Mouse (Mus musculus) lung, postnatal 0 days (tissue): ENCODE data around the gene Ahnak2. TPM values are rescaled to one million over a fixed set of nuclear protein-coding genes. Genes with fewer than 3 reads are reported as not detected.
A peak's percentile ranks its signal among the peaks of the same experiment; 100 is the strongest.

Experiments
- ATAC-seq: fragments of 200-750 bp; cut with Nextera tagmentation; 2 replicates; pipeline ENCODE4 v1.8.0; 2017; ENCODE audit warnings: moderate library complexity
- DNase-seq: peaks from one replicate; pipeline ENCODE4 v3.0.0-alpha.2; 2016; ENCODE audit warnings: low spot score
- H3K27ac ChIP-seq: fragments of 300-500 bp; sonication (generic); 2 replicates; pipeline ENCODE4 v1.5.1; 2014; ENCODE audit warnings: antibody characterized with exemption, mild to moderate bottlenecking, low read length, mixed read lengths
- H3K27me3 ChIP-seq: fragments of 300-500 bp; sonication (generic); replicated peaks from 2 replicates; pipeline ENCODE4 v1.6.1; 2014; ENCODE audit warnings: low read length, mixed read lengths; ENCODE audit not compliant: insufficient read depth
- H3K36me3 ChIP-seq: fragments of 300-500 bp; sonication (generic); 2 replicates; pipeline ENCODE4 v1.6.1; 2014; ENCODE audit warnings: low read length, mixed read lengths; ENCODE audit not compliant: insufficient read depth
- H3K4me1 ChIP-seq: fragments of 300-500 bp; sonication (generic); 2 replicates; pipeline ENCODE4 v1.6.1; 2014; ENCODE audit warnings: antibody characterized with exemption, low read depth, low read length, mixed read lengths; ENCODE audit not compliant: insufficient read depth
- H3K4me2 ChIP-seq: fragments of 300-500 bp; sonication (generic); replicated peaks from 2 replicates; pipeline ENCODE4 v1.6.1; 2014; ENCODE audit warnings: low read depth, mild to moderate bottlenecking, low read length, moderate library complexity, mixed read lengths
- H3K4me3 ChIP-seq: fragments of 300-500 bp; sonication (generic); 2 replicates; pipeline ENCODE4 v1.5.1; 2014; ENCODE audit warnings: low read depth, low read length
- H3K9ac ChIP-seq: fragments of 300-500 bp; sonication (generic); replicated peaks from 2 replicates; pipeline ENCODE4 v1.6.1; 2014; ENCODE audit warnings: low read depth, mild to moderate bottlenecking
- H3K9me3 ChIP-seq: fragments of 300-500 bp; sonication (generic); 2 replicates; pipeline ENCODE4 v1.6.1; 2016; ENCODE audit warnings: low read length, mixed read lengths
- CTCF ChIP-seq: IDR thresholded peaks from 2 replicates; pipeline ENCODE4 v1.5.1; 2016; ENCODE audit warnings: antibody characterized with exemption, mild to moderate bottlenecking
- EP300 ChIP-seq: IDR thresholded peaks from 2 replicates; pipeline ENCODE4 v1.6.1; 2016; ENCODE audit warnings: antibody characterized with exemption, mild to moderate bottlenecking, control low read depth
- WGBS: fragments of 180-500 bp; shearing (Covaris S2); extraction: QIAGEN DNeasy Blood & Tissue Kit; methylation state at CpG from one replicate; pipeline ENCODE4 v1.1.7; 2014; 5-methylcytosine and 5-hydroxymethylcytosine counted together
- polyA plus RNA-seq: library from polyadenylated mRNA; unstranded; fragments of >200 nt; fragmentation: Nextera tagmentation; extraction: Ambion mirVana; gene quantifications from 2 replicates; pipeline ENCODE4 v1.2.1, GENCODE M21; 2015

Gene Ahnak2
- polyA plus RNA-seq, 1 experiment from 2014 or later: 4.9 TPM

DNA sequence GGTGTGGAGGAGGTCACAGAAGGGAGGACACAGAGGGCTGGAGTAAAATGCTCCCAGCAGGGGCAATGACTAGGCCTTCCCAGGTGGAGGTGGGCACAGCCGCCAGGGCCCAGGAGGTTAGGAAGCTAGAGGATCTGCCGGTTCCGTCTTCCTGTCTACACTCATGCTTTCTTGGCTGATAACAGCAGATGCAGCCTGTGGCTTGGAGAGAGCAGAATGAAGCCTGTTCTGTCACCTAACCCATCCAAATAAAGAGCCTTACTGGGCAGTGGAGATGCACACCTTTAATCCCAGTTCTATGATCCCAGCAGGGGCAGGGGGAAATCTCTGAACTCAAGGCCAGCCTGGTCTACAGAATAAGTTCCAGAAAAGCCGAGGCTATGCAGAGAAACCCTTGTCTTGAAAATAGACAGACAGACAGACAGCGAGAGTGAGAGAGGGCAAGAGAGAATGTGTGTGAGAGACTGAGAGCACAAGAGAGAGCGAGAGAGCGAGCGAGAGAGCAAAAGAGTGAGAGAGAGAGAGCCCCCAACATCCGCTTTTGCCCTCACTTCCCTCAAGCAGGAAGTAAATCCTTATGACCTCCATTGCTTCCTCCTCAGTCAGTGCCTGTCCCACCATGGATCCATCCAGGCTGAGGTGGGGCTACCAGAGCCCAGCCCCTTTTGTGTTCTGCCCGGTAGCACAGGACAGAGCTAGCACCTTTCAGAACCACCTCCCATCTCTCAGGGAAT is 3.1 kb downstream of the Ahnak2 start:
- WGBS: 80% methylated on average over 10 of the region's 10 CpGs
- TF ChIP-seq CTCF: no peak
- TF ChIP-seq EP300: no peak
- Histone ChIP-seq H3K4me2 (no peak overlapping the region), H3K4me1 (peaks cover 35% of the 10 kb centered on the region; the same call in 1 of the 2 replicates), H3K27me3 (peaks cover 15% of the 10 kb centered on the region; the same call in 1 of the 2 replicates), H3K27ac (no peak overlapping the region), H3K4me3 (no peak overlapping the region), H3K9me3 (no peaks in the 10 kb centered on the region), H3K36me3 (no peaks in the 10 kb centered on the region), H3K9ac (no peak overlapping the region)
- ATAC-seq (no peak), DNase-seq (no peak)

DNA sequence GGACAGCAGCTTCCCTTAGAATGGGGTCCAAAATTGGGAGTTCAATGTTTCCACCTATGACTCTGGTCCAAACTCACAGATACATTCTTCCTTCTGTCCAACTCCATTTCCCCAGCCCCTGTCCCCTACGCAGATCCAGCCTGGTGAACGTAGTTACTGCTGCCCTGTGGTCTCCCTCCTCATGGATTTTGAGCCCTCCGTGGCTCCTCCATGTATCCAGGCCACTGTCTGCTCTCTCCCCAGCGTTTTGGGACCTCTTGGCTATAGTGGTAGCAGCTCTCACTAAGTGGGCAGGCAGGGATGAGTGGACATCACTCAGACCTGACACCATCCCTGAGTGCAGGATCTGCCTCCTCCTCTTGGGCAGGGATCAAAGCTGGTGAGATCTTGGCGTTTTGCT is 3.7 kb downstream of the Ahnak2 start:
- DNase-seq (no peak), ATAC-seq (no peak)
- no peak overlapping the region for H3K9ac ChIP-seq
- TF ChIP-seq CTCF (no peak), EP300 (no peak)
- peaks cover 15% of the 10 kb centered on the region; the same call in 1 of the 2 replicates for H3K27me3 ChIP-seq
- no peak overlapping the region for H3K4me3 ChIP-seq
- H3K4me1 ChIP-seq: peaks cover 37% of the 10 kb centered on the region; the same call in 1 of the 2 replicates
- no peak overlapping the region for H3K4me2 ChIP-seq
- 57% methylated on average over 5 of the region's 5 CpGs for whole genome bisulfite sequencing
- H3K27ac ChIP-seq: no peak overlapping the region
- H3K36me3 ChIP-seq: no peaks in the 10 kb centered on the region
- no peaks in the 10 kb centered on the region for H3K9me3 ChIP-seq

DNA sequence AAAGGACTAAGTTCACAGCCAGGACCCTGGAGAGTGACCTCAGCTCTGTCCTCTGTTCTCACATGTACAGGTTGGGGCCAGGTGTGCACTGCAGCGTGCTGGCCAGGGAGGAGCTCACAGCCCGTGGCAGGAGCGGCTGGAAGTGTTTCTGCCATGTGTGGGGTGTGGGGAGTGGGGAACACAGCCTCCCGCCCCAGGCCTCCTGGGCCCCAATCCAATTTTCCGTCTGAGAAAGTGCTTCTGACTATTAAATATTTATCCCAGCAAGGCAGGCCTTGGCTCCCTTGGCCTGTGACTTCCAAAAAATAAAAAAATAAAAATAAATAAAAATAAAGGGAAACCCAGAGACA is 4.2 kb downstream of the Ahnak2 start:
- Histone ChIP-seq H3K4me2 (no peak overlapping the region), H3K4me3 (no peak overlapping the region), H3K27me3 (peaks cover 15% of the 10 kb centered on the region; the same call in 1 of the 2 replicates), H3K9me3 (no peaks in the 10 kb centered on the region), H3K4me1 (peaks cover 37% of the 10 kb centered on the region; the same call in 1 of the 2 replicates), H3K9ac (no peak overlapping the region), H3K27ac (0 out of 2 replicates have a peak overlapping the region, but pooled peaks have one; percentile 49), H3K36me3 (no peaks in the 10 kb centered on the region)
- DNase-seq (no peak), ATAC-seq (0 out of 2 replicates have a peak, but pooled peaks have one; percentile 0)
- WGBS: 9% methylated on average over 5 of the region's 5 CpGs
- TF ChIP-seq CTCF: no peak
- TF ChIP-seq EP300: no peak

DNA sequence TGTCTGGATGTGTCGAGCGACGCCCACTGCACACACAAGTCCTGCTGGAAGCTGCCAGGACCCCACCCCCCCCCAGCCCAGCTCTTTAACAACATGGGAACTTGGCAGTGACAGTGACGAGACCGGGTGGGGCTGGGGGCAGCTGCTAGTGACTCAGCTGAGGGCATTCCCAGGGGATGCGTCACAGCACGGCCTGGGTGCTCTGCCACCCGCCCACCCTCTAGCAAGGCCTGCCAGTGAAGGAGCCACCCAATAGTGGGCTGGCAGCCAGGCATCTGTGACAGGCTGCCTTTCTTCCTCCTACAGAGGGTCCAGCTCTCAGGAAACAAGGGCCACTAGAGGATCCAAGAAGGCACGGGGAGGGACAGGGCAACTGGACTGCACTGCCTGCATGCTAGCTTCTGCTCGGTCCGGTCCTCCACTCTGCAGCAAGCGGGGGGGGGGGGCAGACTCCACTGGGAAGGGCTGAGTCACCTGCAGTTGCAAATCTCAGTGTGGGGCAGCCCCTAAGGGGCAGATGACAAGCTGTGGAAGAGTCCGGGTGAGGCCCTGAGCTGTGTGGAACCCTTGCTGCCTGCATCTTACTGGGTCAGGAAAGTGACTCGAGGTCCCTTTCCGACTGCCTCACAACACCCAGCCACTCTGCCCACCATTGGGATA is 4.7 kb downstream of the Ahnak2 start:
- Histone ChIP-seq H3K27ac (peak overlapping the region; percentile 59; the same call in 1 of the 2 replicates), H3K4me3 (no peak overlapping the region), H3K9ac (no peak overlapping the region), H3K36me3 (no peaks in the 10 kb centered on the region), H3K4me2 (no peak overlapping the region), H3K27me3 (peaks cover 15% of the 10 kb centered on the region; the same call in 1 of the 2 replicates), H3K4me1 (peaks cover 37% of the 10 kb centered on the region; the same call in 1 of the 2 replicates), H3K9me3 (no peaks in the 10 kb centered on the region)
- DNase-seq: peak; percentile 84
- TF ChIP-seq CTCF (no peak), EP300 (peak; percentile 63)
- 19% methylated on average over 15 of the region's 15 CpGs for WGBS
- peak; percentile 71 for ATAC-seq

DNA sequence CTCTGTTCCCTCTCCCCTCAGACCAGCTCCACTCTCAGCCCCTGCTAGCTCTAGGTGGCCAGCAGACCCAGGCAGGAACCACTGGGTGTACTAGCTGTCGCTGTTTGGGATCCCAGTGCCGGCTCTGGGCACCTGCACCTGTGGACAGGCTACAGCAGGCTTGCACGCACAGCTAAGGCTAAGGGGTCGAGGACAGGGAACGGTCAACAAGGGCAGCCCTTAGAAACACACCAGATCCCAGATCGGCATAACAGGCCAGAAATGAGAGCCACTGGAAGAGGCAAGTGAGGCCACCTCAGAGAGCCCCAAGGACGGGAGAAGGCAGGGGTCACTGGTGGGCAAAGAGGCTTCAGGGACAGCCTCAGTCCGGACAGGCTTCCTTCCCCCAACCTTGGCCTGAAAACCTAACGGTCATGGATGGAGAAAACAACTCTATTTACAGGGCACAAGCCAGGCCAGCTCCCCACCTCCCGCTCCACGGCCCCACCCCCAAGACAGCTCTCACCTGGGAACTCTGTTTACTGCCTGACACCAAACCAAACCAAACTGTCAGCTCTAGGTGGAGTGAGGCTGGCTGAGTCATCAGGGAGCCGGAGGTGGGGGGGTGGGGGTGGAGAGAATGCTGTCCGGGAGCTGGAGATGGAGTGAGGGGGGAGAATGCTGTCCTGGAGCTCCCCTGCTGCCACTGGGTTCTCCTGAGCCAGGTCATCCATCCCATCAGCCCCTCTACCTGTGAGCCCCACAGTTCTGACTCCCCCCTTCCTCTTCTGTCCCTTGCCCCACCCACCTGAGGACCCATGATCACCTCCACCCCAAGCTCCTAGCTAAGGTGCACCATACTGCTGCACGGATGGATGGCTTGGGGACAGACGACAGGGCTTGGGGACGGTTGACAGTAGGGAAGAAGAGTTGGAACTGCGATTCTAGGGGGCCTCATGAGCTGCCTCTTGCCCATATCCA is 5.6 kb downstream of the Ahnak2 start:
- no peak; the same call in 1 of the 2 replicates for ATAC-seq
- Histone ChIP-seq H3K4me1 (peaks cover 30% of the 10 kb centered on the region; the same call in 1 of the 2 replicates), H3K4me3 (no peak overlapping the region), H3K4me2 (no peak overlapping the region), H3K36me3 (no peaks in the 10 kb centered on the region), H3K9ac (no peak overlapping the region), H3K27ac (peak overlapping the region; percentile 59), H3K27me3 (peaks cover 13% of the 10 kb centered on the region; the same call in 1 of the 2 replicates), H3K9me3 (no peaks in the 10 kb centered on the region)
- TF ChIP-seq EP300 (no peak), CTCF (no peak)
- peak; percentile 41 for DNase-seq
- WGBS: 33% methylated on average over 16 of the region's 17 CpGs
